Mouse (Mus musculus) olfactory bulb, adult 2 months (tissue): ENCODE measurements around the gene Letmd1.

Source experiments
- CTCF ChIP-seq: fragments of 200-500 bp; IDR thresholded peaks from 2 replicates; pipeline ENCODE4 v1.5.1; 2012; ENCODE audit warnings: low read depth, mild to moderate bottlenecking, low read length, moderate library complexity; ENCODE audit not compliant: insufficient read depth
- POLR2A ChIP-seq: fragments of 200-500 bp; IDR thresholded peaks from 2 replicates; pipeline ENCODE4 v1.6.1; 2012; ENCODE audit warnings: mild to moderate bottlenecking, low read depth, low read length, moderate library complexity; ENCODE audit not compliant: insufficient read depth

DNA sequence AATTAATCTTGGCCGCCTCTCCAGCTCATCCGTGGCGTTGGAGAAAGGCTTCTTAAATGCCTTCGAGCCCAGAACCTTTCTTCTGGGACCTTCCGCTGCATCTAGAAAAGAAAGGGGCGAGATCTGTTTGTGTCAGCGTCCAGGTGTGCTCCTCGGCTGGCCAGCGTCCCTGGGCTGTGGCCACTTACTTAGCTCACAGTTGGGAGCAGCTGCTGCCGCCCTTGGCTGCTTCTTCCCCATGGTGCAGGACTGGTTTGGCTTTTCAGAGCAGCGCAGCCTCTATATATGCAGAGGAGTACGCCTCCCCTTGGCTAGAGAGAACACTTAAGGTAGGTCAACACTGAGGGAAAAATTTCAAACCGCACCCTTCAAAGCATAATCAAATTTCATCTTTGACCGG lies 44.9 kb upstream of the Letmd1 start:
- TF ChIP-seq POLR2A (no peak), CTCF (no peak)
